Mouse (Mus musculus) megakaryocyte progenitor cell, adult 5-6 weeks (primary cell): ENCODE measurements around the gene Ptprn2. TPM values are rescaled to one million over a fixed set of nuclear protein-coding genes. Genes with fewer than 3 reads are reported as not detected.

Source experiments
- ATAC-seq: replicated peaks from 2 replicates; pipeline ENCODE4 v1.8.0; 2016; ENCODE audit warnings: mild to moderate bottlenecking, moderate TSS enrichment, inconsistent platforms; ENCODE audit not compliant: poor library complexity
- total RNA-seq, 2 experiments: library from RNA; stranded (forward) in 1 of 2; stranded (reverse) in 1 of 2; fragments of 157-497, 149-512 nt in 1 of 2; fragments of 200-1000 nt in 1 of 2; gene quantifications; 2 replicates each; pipeline versions ENCODE4 v1.2.3 to v1.2.4; 2015 to 2017

Gene Ptprn2
- total RNA-seq, 2 experiments from 2014 or later: not detected

DNA sequence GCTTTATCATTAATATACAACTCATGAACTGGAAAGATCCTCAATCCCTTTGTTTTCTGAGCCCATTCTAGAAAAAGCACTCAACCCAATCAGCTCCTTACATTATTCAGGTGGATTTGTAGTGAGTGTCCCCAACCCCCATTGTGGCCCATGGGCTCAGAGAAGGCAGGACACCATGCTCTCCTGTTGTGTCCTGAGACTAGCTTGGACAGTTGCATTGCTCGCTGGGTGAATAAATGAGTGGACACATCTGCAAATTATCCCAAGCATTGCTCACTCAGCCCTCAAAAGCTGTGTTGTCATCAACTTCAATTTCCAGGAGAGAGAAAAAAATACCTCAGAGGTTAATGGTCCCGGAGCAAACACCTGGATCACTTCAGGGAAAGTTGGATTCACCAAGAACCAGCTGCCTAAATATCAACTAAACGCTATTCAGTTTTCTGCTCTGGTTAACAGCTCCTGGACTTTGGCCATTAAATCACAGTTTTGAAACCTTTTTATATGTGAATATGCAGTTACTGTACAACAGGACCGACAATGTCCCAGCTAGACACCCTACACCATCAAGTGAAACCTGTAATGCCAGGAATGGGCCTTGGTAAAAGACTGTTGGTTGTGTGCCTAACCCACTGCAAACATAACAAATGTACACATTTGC lies 376.0 kb downstream of the Ptprn2 start:
- ATAC-seq: no peak

DNA sequence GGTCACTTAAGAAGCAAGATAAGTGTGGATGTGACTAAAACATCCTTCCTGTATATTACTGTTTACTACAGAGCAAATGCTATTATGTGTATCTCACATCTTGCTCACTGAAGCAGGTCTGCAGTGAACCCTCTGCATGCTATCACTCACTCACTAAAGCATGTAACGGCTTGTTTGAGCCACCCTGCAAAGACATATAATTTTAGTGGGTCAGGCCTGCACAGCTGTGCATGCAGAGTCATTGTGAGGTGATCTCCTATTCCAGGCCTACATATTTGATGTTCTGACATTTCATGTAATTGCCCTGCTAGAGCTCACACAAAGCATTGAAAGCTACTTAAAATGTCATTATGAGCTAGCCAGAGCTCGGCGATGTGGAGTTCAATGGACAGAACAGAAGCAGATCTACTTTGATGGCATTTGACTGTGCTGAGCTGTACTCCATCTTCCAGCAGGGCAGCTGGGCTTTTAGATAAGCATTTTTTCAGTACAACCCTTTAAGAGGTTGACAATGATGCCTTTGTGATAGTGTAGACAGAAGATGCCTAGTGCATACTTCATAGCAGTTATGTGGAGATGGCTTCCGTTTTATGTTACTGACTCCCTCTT lies 377.9 kb downstream of the Ptprn2 start:
- no peak for ATAC-seq

DNA sequence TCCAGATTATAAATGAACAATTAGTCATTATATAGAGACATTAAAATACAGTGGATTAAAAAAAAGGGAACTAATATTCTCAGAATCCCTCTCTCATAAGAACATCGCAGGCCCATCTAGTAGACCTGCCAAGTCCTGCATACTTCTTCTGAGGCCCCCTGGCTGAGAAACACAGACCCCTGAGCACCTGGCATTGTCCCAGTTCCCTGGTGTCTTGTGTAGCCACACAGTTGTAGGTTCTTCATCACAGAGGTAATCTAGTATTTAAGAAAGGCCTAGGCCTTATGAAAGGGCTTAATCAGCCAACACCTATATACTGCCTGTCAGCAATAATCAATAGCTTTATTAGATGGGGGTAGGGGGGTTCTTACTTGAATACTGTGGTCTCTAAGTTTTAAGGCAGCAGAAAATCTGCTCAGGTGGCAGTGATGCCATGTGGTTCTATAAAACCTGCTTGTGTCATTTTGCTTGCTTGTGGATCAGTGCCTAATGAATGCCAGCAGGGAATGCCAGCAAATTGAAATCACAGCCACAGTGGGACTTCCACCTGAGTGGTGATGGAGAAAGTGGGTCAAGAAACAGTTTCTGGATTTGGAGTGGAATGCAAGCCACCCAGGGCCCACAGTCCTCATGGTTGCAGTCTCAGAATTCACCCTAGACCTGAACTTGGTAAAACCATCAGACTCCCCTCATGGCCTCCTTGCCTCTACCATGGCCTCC lies 388.5 kb downstream of the Ptprn2 start:
- ATAC-seq: no peak

DNA sequence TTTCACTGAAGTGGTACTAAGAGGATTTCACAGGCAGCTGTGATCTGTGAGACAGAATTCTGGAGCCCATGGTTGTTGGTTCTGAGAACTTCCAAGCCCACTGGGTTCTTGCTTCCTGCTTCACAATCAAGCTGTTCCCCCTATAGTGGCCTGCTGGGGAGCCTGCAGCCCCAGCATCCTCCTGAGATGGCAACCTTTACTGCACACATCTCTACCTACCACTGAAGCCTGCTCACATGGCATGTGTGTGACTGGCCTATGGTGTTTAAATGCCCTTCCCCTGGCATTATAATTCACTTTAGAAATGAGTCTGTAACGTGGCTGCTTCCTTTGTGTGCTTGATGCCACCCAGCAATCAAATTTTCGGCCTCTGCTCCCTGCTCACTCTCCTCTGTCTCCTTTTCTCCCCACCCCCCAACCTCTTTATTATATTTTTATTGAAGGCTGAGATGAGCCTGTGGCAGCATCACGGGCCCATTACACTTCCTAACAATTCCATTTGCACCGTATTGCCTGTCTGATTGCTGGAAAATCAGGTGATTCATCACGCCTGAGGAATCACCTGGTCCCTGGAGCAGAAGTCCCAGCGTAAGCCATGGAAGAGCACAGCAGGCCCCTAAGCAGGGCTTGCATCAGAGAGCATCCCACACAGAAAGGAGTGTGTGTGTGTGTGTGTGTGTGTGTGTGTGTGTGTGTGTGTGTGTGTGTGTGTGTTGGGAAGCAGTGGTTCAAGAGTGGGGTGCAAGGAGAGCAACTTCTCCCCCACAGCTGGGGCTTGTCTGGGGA lies 402.2 kb downstream of the Ptprn2 start:
- no peak for ATAC-seq

DNA sequence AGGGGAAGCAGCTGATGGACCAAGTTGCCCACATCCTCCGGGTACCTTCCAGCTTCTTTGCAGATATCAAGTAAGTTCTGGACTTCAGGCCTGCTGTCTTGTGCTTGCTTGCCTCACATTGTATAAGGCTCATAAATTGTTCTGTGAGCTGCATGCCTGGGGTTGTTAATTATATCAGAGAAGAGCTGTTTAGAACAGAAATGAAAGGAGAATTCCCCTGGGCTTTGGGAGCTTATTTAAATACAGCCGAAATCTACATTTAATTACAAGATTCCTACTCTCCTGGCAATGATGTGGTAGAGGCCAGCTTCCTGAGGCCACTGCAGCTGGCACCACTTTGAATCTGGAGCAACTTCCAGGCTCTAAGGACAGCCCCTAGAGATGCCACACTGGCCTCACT lies 403.3 kb downstream of the Ptprn2 start:
- ATAC-seq: no peak

DNA sequence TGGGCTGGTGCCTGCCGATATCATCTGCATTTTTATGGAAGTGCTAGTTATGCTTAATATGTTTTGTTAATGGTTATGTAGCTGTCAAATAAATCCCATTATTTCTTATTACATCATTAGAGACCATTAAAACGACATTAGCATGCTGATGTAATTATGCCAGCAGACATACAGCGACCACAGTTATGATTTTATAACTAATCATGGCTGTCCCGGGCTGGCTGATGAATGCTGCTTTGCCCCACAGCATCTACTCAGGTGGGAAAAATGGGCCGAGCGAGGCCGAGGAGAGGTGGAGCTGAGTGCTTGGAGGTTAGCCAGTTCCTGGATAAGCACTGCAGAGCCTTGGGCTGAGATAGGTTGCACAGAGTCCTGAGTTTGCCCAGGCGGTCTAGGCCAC lies 407.1 kb downstream of the Ptprn2 start:
- ATAC-seq: no peak

DNA sequence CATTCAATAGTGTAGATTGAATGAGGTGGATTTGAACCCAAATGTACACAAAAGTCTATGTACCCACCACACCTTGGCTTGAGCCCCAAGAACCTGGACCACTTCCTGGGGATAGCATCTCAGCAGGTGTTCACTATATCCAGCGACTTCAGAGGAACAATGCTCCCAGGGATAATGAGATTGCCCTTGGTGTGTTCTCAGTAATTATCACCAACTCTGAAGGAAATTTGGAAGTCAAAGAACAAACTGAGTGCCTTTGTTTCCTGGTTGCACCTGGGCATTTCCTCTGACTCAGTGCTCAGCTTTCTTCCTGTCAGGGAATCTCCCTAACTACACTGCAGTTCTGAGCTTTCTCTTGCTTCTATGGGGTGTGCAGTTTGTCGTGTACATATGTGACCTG lies 411.1 kb downstream of the Ptprn2 start:
- ATAC-seq: no peak

DNA sequence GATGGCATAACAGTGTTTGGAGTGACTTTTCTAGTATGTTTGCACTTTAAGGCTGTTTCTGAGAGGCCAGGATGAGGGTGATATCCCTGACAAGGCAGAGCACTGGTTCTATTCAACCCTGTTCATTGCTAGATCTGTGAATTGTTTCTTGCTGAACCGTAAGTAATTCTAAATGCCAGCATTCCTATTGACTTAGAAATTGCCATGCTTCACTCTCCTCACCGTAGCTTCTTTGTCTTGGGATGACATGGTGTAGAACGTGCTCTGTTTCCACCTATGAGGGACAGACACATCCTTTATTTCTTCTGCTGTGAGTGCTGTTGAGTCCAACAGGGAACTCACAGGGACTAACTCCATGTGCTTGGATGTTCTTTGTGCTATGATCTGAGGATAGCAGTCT lies 416.3 kb downstream of the Ptprn2 start:
- ATAC-seq: no peak

DNA sequence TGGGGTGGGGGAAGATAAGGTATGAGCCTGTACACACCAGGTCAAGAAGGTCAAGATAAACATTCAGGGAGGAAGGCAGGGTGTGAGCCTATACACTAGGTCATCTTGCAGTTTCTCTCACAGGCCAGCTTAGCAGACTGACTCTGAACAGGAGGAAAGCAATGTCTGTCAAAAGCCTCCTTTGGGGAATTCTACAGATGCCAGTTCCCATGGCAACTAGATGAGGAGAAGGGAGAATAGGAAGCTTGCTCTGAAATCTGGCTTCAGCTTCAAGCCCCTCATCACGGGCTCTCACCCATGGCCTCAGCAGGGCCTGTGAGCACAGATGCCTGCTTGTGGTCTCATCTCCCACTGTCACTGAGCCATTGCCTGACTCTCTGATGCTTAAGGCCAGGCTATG lies 421.9 kb downstream of the Ptprn2 start:
- no peak for ATAC-seq

DNA sequence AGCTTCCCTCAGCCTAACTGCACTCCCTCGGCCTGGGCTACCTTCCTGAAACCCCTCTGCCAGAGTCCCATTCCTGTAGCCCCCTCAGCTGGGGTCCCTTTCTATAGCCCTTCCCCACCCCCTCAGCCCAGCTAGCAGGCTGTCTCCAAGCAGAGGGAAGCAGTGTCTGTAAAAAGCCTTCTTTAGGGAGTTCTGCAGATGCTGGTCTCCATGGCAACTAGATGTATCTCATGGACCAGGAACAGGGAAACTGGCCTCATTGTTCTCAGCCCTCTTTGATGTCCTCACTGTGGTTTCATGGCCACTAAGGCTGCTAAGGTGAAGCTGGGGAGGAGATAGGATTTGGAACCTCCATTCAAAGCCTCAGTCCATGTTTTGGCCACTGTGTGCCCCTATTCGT lies 423.1 kb downstream of the Ptprn2 start:
- ATAC-seq: no peak

DNA sequence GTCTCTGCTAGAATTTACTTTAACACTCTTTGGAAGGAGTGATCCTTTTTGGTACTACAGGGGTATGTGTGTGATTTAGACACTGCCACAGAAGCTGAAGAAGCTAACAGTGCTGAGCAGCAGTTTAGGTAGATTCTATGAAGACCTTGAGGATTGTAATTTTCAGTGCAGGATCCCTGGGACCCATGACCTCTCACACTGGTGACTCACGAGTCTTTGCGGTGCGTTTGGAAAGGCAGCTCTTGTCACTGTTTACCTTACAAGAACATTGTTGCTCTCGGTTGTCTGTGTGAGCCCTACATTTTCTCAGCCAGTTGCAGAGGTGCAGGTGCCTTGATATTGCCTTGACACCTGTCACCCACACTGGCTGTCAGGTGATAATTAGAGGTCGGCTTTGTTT lies 431.3 kb downstream of the Ptprn2 start:
- ATAC-seq: no peak

DNA sequence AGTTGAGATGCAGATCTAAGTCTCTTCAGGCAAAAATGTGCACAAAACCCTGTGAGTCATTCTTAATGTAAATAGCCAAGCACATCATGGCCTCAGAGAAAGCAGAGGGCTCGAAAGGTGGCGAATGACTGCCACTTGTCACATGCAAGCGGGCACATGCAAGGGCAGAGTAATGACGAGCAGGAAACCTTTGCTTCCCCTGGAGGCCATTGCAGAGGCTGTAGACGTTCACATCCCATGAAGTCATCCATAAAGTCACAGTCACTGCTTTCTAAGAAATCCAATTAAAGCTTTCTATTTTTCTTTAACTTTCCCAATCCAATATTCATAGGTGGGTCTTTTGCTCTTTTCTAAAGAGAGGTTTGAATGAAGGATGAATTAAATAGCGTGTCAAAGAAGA lies 433.7 kb downstream of the Ptprn2 start:
- ATAC-seq: no peak

DNA sequence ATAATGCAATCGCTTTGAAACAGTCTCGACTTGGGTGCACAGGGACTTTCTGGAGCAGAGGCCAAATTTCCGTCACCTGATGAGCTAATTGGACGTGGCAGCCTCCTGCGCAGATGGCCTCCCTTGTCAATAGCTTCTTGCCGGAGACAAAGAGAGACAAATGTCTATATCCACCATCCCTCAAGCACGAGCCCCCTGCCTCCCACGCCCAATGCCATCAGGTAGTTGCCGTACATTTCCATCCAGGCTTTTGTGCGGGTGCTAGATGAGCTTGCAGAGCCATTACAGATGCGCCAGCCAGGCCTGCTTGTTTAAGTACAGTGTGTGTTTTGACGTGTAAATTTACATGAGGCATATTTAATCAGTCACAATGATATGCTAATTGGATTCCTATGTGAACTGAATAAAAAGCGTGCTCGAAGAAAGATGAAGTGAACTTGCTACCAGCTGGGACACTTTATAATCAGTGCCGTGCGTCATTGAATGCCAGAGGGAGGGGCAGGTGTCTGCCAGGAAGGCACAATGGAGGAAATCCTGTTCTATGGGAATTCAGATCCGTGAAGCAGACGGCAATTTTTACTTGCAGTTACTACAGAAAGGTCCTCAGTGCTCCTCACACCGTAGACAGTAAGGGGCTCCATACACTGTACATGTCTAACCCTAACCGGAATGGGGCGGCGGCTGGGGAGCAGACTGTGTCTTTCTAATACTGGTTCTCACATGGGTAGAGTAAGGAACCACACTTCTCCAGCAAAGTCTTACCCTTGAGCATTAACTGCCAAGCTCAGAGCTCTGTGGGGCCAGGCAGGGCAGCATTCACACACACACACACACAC lies 434.4 kb downstream of the Ptprn2 start:
- ATAC-seq: no peak

DNA sequence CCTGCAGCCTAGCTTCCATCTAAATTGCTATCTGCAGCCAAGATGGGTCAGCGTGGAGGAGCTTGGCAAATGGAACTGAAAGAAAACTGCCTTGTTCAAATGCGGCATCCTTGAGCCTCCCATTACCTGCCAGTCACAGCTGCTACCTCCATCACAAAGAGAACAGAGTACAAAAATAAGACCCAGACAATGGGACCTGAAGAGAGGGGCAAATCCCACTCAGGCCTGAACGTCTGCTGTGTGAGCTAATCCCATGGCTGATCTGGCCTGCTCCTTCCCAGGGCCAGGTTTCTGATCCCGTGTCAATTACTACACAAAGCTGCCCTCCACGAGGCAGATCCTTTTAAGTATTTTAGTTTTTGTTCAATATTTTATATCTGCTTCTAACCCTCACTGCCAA lies 441.6 kb downstream of the Ptprn2 start:
- no peak for ATAC-seq

DNA sequence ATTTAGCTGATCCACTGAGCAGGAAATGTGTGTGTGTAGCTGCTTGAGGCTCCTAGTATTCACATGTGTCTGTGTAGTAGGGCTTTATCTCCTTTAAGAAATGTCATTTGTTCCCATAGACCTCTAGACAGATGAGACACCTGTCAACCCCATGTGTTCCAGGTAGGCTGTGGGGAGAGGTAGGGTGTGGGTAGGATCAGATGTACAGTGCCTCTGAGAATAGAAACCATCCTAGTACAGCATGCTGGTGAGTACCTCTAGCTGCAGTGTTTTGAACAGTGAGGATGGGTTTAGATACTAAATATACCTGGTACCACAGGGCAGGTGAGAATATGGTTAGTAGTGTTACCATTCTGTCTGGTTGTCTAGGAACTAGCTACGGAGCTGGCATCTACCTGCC lies 442.0 kb downstream of the Ptprn2 start:
- no peak for ATAC-seq

DNA sequence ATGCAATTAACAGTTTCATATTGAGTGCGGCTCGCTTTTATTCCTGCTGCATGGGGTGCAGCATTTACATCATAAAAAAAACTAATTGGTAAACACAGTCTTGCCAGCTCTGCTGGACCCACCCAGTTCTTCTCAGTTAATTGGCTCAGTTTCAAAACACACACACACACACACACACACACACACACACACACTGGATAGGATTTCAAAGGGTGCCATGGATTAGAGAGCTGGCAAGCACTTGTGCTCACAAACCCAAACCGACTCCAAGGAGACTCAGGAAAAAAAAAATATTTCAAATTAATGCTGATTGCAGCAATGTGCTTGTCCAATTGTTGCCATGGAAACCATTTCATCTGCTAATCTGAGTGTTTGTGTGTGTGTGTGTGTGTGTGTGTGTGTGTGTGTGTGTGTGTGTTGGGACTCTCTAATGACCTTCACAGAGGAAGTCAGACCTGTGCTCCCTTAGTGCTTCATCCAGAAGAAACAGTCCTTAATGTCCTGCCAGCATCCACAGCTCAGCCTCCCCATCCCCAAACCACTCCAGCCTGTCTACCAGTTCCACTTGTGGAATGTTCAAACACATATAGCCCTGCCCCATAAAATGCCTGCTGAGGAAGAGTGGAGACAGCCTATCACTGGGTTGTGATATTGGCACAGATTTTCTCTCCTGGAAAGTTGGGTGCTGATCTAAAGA lies 452.8 kb downstream of the Ptprn2 start:
- ATAC-seq: no peak

DNA sequence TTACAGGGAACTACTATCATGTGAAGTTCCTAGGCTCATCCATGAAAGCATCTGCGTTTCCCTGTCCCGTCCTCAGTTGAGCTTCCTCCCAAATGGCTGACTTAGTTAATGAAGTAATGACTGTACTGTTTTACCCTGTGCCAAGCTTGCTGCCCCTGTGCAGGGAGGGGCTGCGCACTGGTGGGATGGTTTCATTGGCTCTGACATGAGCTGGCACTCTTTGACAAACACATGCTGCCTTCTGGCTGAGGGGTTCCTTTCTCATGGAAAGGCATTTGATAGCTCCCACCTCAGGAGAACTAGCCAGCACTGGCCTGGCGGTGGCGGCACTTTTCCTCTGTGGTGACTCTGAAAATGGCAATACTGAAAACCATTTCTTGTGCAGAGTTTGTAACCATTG lies 458.4 kb downstream of the Ptprn2 start:
- ATAC-seq: no peak

DNA sequence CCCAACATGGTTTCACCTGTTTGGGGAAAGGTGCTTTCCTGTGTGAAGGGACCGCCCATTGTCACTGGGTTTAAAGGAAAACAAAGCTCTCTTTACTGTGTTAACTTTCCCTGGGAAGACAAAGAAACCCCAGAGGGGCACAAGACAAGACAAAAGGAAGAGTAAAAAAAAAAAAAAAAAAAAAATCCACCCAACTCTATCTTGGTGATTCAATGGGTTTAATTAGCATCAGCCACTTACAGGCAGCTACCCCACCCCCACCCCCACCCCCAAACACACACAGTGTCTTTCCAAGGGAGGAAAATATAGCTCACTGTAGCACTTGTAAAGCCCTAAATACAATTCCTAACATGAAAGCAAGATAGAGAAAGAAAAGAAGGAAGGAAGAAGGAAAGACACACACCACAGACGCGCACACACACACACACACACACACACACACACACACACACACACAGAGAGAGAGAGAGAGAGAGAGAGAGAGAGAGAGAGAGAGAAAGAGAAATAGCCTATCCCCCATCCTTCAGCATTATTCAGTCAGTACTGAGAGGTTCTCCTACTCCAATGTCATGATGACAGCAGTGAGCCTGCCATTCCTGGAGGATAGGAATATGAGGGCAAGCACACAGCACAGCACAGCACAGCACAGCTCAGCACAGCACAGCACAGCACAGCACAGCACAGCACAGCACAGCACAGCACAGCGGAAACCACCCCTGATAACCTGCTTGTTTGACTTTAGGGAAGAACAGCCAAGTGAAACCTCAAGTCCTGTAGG lies 462.8 kb downstream of the Ptprn2 start:
- no peak for ATAC-seq

DNA sequence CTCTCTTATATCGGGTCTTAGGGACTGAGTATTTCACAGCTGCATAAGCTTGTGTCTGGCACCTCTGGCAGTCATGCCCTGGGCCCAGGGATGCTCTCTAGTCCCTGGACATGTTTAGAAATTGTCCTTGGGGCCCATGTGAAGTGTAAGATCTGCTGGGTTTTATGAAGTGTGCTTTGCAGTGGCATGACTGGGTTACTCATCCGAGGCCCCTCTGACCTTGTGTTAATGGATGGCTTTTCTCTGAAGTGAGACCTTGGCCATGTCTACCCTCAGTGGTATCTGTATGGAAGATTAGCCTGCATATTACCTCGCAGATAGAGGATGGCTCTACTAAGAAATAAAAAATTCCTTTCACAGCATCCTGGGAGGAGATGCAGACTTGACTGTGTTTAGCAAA lies 464.2 kb downstream of the Ptprn2 start:
- no peak for ATAC-seq
